Mouse (Mus musculus) embryonic facial prominence, embryonic 12.5 days (tissue): ENCODE measurements around the gene Jarid2. TPM values are rescaled to one million over a fixed set of nuclear protein-coding genes. Genes with fewer than 3 reads are reported as not detected.
"Not testable (repeated sequence)": the region's sequence is repeated elsewhere in the genome, so short reads cannot be mapped to it uniquely, and the experiment has no call there.

Experiments
- ATAC-seq: fragments of 200-750 bp; cut with Nextera tagmentation; 2 replicates; pipeline ENCODE4 v1.8.0; 2017; ENCODE audit not compliant: insufficient number of reproducible peaks, insufficient read depth, low FRiP score, low TSS enrichment
- H3K27ac ChIP-seq: fragments of 300-500 bp; sonication (generic); 2 replicates; pipeline ENCODE4 v1.5.1; 2016; ENCODE audit warnings: mild to moderate bottlenecking
- H3K27me3 ChIP-seq: fragments of 300-500 bp; sonication (generic); 2 replicates; pipeline ENCODE4 v1.6.1; 2016; ENCODE audit warnings: mild to moderate bottlenecking, moderate library complexity
- H3K36me3 ChIP-seq: fragments of 300-500 bp; sonication (generic); 2 replicates; pipeline ENCODE4 v1.6.1; 2016; ENCODE audit warnings: mild to moderate bottlenecking
- H3K4me1 ChIP-seq: fragments of 300-500 bp; sonication (generic); 2 replicates; pipeline ENCODE4 v1.6.1; 2016
- H3K4me2 ChIP-seq: fragments of 300-500 bp; sonication (generic); replicated peaks from 2 replicates; pipeline ENCODE4 v1.6.1; 2016; ENCODE audit warnings: mild to moderate bottlenecking, moderate library complexity
- H3K4me3 ChIP-seq: fragments of 300-500 bp; sonication (generic); 2 replicates; pipeline ENCODE4 v1.5.1; 2016; ENCODE audit warnings: mild to moderate bottlenecking
- H3K9ac ChIP-seq: fragments of 300-500 bp; sonication (generic); 2 replicates; pipeline ENCODE4 v1.6.1; 2016; ENCODE audit warnings: mild to moderate bottlenecking, moderate library complexity
- H3K9me3 ChIP-seq: fragments of 300-500 bp; sonication (generic); 2 replicates; pipeline ENCODE4 v1.6.1; 2016; ENCODE audit warnings: mild to moderate bottlenecking, moderate library complexity
- WGBS: fragments of 180-500 bp; shearing (Covaris S2); methylation state at CpG from one replicate; pipeline ENCODE4 v1.1.7; 2016; 5-methylcytosine and 5-hydroxymethylcytosine counted together
- polyA plus RNA-seq: library from polyadenylated mRNA; unstranded; fragments of >200 nt; fragmentation: Nextera tagmentation; extraction: Ambion mirVana; gene quantifications from 2 replicates; pipeline ENCODE4 v1.2.1, GENCODE M21; 2016

The Jarid2 gene
- polyA plus RNA-seq, 1 experiment from 2014 or later = 54.0 TPM

DNA sequence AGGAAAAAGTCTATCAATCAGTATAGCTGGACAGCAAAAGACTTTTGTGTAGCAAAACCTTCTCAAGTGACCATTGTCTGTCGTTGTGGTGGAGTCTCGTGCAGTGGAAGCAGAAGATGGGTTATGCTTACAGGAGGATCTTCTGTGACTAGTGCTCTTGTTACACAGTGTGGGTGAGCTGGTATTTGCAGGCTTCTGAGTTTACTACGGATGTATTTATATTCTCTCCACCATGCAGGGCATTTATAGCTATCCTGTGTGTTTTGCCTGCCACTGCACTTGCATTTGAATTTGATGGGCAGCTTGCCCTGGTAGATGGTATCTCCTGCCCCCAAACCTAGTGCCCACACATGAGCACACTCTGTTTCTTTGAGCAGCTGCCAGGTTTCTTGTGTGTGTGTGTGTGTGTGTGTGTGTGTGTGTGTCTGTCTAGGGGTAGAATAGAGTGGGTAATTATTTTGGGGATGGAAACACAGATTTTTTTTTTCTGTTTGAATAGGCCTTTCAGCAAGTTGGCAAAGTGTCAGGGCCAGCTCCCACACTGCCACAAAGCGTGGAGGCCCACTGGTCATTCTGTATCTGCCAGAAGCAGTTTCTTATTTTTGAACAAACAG, 138.9 kb downstream of the Jarid2 start:
- Histone ChIP-seq H3K4me1 (no peaks in the 10 kb centered on the region), H3K9ac (no peak overlapping the region), H3K9me3 (no peaks in the 10 kb centered on the region), H3K4me3 (no peak overlapping the region), H3K4me2 (no peak overlapping the region), H3K27me3 (no peaks in the 10 kb centered on the region), H3K36me3 (no peaks in the 10 kb centered on the region), H3K27ac (no peak overlapping the region)
- WGBS = 64% methylated on average over 4 of the region's 4 CpGs
- ATAC-seq = no peak

DNA sequence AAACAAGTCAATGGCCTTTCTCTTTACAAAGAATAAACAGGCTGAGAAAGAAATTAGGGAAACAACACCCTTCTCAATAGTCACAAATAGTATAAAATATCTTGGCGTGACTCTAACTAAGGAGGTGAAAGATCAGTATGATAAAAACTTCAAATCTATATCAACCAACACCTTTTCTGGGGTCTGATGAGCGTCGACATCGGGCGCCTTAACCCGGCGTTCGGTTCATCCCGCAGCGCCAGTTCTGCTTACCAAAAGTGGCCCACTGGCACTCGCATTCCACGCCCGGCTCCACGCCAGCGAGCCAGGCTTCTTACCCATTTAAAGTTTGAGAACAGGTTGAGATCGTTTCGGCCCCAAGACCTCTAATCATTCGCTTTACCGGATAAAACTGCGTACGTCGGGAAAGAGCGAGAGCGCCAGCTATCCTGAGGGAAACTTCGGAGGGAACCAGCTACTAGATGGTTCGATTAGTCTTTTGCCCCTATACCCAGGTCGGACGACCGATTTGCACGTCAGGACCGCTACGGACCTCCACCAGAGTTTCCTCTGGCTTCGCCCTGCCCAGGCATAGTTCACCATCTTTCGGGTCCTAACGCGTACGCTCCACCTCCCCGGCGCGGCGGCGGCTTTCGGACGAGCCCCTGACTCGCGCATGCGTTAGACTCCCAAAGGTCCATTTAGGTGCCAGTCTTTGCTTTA, 140.3 kb downstream of the Jarid2 start:
- H3K27me3 ChIP-seq, H3K4me3 ChIP-seq, H3K4me2 ChIP-seq, H3K9ac ChIP-seq, H3K36me3 ChIP-seq, H3K9me3 ChIP-seq, H3K4me1 ChIP-seq, H3K27ac ChIP-seq: not testable (repeated sequence)
- 78% methylated on average over 47 of the region's 47 CpGs for WGBS
- ATAC-seq = peak; percentile 100

DNA sequence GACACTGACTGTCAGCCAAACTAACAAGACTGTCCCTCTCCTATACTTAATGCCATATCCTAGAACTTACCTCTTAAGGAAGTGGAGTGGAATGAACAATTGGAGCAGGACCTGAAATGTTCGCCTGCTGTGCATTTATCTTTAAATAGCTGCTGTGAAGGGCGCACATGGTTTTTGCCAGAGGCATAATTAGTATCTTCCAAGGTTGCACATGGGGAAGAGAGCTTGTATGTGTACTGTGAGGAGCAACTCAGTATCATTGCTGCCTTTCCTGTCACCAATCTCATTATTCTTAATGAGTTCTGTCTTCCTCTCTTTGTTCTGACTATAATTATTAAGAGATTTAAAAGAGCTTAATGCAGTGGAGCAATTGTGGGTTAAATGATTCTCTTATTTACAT, 147.5 kb downstream of the Jarid2 start:
- Histone ChIP-seq H3K4me1 (0 out of 2 replicates have a peak, but pooled peaks cover 8% of the 10 kb centered on the region), H3K27ac (no peak overlapping the region), H3K4me2 (no peak overlapping the region), H3K36me3 (peaks cover 5% of the 10 kb centered on the region; the same call in 1 of the 2 replicates), H3K9ac (no peak overlapping the region), H3K27me3 (no peaks in the 10 kb centered on the region), H3K9me3 (no peaks in the 10 kb centered on the region), H3K4me3 (no peak overlapping the region)
- no peak for ATAC-seq
- whole genome bisulfite sequencing = 80% methylated on average over 2 of the region's 2 CpGs

DNA sequence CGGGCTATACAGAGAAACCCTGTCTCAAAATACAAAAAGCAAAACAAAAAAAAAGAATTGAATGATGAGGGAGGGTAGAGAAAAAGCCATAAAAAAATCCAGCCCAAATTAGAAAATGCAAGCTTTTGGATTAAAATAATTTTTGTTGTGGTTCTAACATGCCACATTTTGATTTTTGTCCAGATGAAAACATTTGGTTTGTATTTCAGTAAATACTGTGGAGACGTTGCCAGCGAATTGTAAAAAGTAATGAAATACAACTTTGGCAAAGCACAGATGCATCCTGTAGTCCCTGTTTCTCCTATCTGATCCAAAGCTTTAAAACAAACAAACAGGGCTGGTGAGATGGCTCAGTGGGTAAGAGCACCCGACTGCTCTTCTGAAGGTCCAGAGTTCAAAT, 151.7 kb downstream of the Jarid2 start:
- no peak for ATAC-seq
- H3K27me3 ChIP-seq = no peaks in the 10 kb centered on the region

DNA sequence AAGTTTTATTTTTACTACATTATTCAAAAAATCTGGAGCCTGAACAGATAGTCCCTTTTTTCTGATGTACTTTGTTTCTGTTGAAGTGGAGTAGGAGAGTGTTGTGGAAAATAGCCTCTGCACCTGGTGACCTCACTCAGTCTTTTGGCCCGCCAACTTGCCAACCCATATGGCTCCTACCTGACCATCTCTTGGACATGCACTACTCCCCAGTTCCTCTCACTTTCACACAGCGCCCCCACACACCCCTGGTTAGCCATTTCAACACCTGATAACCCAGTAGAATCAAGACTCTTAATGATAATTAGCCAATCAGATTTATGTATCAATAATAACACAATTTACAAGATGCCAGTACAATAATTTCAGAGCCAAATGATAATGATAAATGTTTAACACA, 156.9 kb downstream of the Jarid2 start:
- 93% methylated on average over 2 of the region's 2 CpGs for WGBS
- H3K27ac ChIP-seq = no peak overlapping the region
- no peaks in the 10 kb centered on the region for H3K27me3 ChIP-seq
- H3K9me3 ChIP-seq = no peaks in the 10 kb centered on the region
- H3K4me2 ChIP-seq = no peak overlapping the region
- H3K36me3 ChIP-seq = peaks cover 6% of the 10 kb centered on the region; the same call in 1 of the 2 replicates
- no peaks in the 10 kb centered on the region for H3K4me1 ChIP-seq
- no peak for ATAC-seq
- no peak overlapping the region for H3K9ac ChIP-seq
- H3K4me3 ChIP-seq = no peak overlapping the region

More for the DNA sequence above, 151.7 kb downstream of the Jarid2 start:
- H3K4me2 ChIP-seq = no peak overlapping the region
- no peaks in the 10 kb centered on the region for H3K9me3 ChIP-seq
- 0 out of 2 replicates have a peak, but pooled peaks cover 4% of the 10 kb centered on the region for H3K36me3 ChIP-seq
- H3K27ac ChIP-seq = no peak overlapping the region
- no peak overlapping the region for H3K4me3 ChIP-seq
- H3K4me1 ChIP-seq = no peaks in the 10 kb centered on the region
- no peak overlapping the region for H3K9ac ChIP-seq
- WGBS = 80% methylated on average over 4 of the region's 4 CpGs

DNA sequence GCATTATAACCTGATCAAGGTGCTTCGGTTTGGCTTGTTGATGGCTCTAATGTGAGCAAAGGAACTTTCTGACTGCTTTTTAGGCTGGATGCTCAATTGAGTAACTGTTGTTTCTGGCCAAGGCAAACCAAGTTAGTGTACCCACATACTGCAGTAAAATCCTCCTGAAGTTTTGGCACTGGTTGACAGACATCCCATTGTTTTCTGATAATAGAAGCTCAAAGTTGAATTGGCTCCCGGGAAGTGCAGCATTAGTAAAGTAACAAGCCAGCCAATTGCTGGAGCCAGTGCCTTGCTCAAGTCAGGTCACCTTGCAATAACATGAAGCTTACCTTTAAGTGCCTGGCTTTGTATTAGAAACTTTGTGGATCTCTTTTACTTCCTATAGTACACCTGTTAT, 161.3 kb downstream of the Jarid2 start:
- ATAC-seq = no peak
- Histone ChIP-seq H3K27me3 (no peaks in the 10 kb centered on the region), H3K4me3 (no peak overlapping the region), H3K4me2 (no peak overlapping the region), H3K9me3 (no peaks in the 10 kb centered on the region), H3K27ac (no peak overlapping the region), H3K36me3 (peaks cover 2% of the 10 kb centered on the region; the same call in 1 of the 2 replicates), H3K9ac (no peak overlapping the region), H3K4me1 (no peaks in the 10 kb centered on the region)
- WGBS = 66% methylated on average over 2 of the region's 2 CpGs

DNA sequence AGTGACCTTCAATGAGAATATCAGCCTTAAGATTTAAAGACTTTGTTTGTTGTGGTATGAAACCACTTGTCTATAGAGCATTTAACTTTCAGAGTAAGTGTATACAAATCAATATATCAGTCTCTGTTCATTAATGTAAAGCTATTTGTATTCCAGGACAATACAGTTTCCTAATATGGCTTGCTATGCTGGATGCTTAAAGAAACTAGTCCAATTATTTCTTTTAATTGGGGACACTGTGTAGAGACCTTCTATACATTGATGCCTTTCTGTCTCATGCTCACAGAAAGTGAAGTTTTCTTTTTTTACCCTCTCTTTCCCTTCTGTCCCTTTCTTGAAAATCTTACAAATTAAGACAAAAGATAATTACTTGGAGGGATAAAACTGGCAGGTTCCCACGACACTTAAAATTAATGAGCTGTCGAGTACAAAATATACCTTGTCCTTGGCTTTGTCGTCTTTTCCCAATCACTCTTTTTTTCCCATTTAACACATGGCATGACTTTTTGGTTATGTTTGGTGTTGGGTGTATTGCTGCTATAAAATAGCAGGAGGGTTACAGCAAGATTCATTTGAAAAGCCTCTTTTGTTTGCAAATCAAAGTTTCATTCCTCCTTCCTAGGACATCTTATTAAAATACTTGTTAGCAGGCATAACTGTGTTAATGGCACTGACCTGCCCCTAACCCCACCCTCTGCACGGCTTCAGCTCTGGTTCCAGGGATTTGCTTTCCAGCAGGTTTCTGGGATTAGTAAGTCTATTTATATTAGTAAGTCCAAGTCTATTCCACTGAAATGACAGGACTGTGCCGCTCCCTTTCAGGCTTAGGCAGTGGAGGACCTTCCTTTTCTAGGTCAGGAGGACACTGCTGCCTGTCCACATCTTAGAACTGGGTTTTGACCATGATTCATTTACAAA, 162.8 kb downstream of the Jarid2 start:
- Histone ChIP-seq H3K9ac (no peak overlapping the region), H3K36me3 (peaks cover 12% of the 10 kb centered on the region), H3K4me2 (no peak overlapping the region), H3K9me3 (no peaks in the 10 kb centered on the region), H3K27me3 (no peaks in the 10 kb centered on the region), H3K4me3 (no peak overlapping the region), H3K4me1 (no peaks in the 10 kb centered on the region), H3K27ac (no peak overlapping the region)
- 73% methylated on average over 5 of the region's 5 CpGs for WGBS
- no peak for ATAC-seq

DNA sequence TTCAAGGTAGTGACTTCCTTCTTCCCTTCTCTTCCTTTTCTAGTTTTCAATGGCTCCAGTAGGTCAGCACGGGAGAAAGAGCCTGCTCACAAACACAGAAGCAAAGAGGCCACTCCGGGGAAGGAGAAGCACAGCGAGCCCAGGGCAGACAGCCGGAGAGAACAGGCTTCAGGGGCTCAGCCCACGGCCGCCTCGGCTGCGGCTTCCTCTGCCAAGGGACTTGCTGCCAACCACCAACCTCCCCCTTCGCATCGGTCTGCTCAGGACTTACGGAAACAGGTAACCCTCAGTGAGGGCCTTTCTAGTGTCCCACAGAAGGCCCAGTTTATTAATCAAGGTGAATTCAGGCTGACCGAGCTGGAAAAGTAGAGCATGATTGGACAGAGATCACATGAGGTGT, 166.9 kb downstream of the Jarid2 start:
- 94% methylated on average over 12 of the region's 12 CpGs for WGBS

DNA sequence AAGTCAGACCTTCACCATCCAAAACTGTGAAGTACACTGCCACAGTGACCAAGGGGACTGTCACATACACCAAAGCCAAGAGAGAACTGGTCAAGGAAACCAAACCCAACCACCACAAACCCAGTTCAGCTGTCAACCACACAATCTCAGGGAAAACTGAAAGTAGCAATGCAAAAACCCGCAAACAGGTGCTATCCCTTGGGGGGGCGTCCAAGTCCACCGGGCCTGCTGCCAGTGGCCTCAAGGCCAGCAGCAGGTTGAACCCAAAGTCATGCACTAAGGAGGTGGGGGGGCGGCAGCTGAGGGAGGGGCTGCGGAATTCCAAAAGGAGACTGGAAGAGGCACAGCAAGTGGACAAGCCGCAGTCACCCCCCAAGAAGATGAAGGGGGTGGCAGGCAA, 173.0 kb downstream of the Jarid2 start:
- Histone ChIP-seq H3K4me1 (peaks cover 8% of the 10 kb centered on the region; the same call in 1 of the 2 replicates), H3K9ac (no peak overlapping the region), H3K27me3 (no peaks in the 10 kb centered on the region), H3K9me3 (no peaks in the 10 kb centered on the region), H3K36me3 (peaks cover 59% of the 10 kb centered on the region), H3K27ac (no peak overlapping the region), H3K4me3 (no peak overlapping the region), H3K4me2 (no peak overlapping the region)
- ATAC-seq = no peak
- 93% methylated on average over 6 of the region's 6 CpGs for WGBS

More for the DNA sequence above, 166.9 kb downstream of the Jarid2 start:
- Histone ChIP-seq H3K9me3 (no peaks in the 10 kb centered on the region), H3K4me1 (no peaks in the 10 kb centered on the region), H3K36me3 (peaks cover 26% of the 10 kb centered on the region), H3K4me2 (no peak overlapping the region), H3K27me3 (no peaks in the 10 kb centered on the region), H3K27ac (no peak overlapping the region), H3K4me3 (no peak overlapping the region), H3K9ac (no peak overlapping the region)
- no peak for ATAC-seq

DNA sequence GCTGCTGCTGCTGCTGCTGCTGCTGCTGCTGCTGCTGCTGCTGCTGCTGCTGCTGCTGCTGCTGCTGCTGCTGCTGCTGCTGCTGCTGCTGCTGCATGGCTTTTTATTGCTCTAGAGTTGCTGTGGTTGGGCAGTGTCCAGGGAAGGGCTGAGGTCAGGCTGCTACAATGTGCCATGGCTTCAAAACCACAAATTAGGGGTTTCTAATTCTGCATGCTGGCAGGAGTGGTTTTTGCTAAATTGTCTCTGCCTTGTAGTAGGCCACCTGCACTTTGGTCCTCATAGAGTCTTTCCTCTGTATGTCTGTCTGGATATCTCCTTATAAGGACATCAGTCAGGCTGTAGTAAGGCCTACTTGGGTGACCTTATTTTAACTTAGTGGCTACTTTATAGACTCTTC, 174.1 kb downstream of the Jarid2 start:
- H3K36me3 ChIP-seq = peaks cover 61% of the 10 kb centered on the region
- H3K9me3 ChIP-seq = no peaks in the 10 kb centered on the region
- H3K27ac ChIP-seq = no peak overlapping the region
- no peaks in the 10 kb centered on the region for H3K27me3 ChIP-seq
- no peak overlapping the region for H3K4me3 ChIP-seq
- peaks cover 11% of the 10 kb centered on the region; the same call in 1 of the 2 replicates for H3K4me1 ChIP-seq
- H3K4me2 ChIP-seq = no peak overlapping the region
- ATAC-seq = no peak
- no peak overlapping the region for H3K9ac ChIP-seq

DNA sequence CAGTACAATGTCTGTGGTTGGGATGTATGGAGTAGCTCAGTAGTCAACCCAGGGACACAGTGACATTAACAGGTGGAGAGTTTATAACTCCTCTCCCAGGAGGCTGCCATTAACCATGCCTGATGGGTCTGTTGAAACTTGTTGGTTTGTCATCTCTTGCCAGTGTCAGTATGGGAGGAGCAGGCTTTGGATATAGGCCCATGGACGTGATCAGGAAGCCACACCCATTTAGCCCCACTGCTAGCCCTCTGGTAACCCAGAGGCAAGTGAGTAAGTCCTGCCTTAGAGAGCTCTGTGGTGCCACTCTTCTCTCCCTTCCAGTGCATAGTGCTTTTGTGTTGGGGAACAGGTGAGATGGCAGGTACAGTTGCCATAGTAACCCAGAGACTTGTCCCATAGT, 175.0 kb downstream of the Jarid2 start:
- no peak for ATAC-seq
- H3K27me3 ChIP-seq = no peaks in the 10 kb centered on the region
- no peak overlapping the region for H3K4me2 ChIP-seq
- 61% methylated on average over 1 of the region's 1 CpGs for WGBS
- peaks cover 18% of the 10 kb centered on the region; the same call in 1 of the 2 replicates for H3K4me1 ChIP-seq
- H3K9ac ChIP-seq = no peak overlapping the region
- peaks cover 57% of the 10 kb centered on the region for H3K36me3 ChIP-seq
- no peaks in the 10 kb centered on the region for H3K9me3 ChIP-seq
- H3K27ac ChIP-seq = no peak overlapping the region
- no peak overlapping the region for H3K4me3 ChIP-seq
